Mouse (Mus musculus) heart, embryonic 11.5 days (tissue): ENCODE results near the gene Lama4. TPM values are rescaled to one million over a fixed set of nuclear protein-coding genes. Genes with fewer than 3 reads are reported as not detected.

Experiments
- ATAC-seq: fragments of 200-750 bp; cut with Nextera tagmentation; replicated peaks from 2 replicates; pipeline ENCODE4 v1.8.0; 2017; ENCODE audit warnings: moderate library complexity; ENCODE audit not compliant: insufficient number of reproducible peaks, low FRiP score, low TSS enrichment
- H3K27ac ChIP-seq: fragments of 300-500 bp; sonication (generic); 2 replicates; pipeline ENCODE4 v1.5.1; 2014; ENCODE audit warnings: mild to moderate bottlenecking, low read depth, low read length
- H3K27me3 ChIP-seq: fragments of 300-500 bp; sonication (generic); 2 replicates; pipeline ENCODE4 v1.6.1; 2014; ENCODE audit warnings: mild to moderate bottlenecking, low read length, mixed read lengths; ENCODE audit not compliant: control insufficient read depth, insufficient read depth
- H3K36me3 ChIP-seq: fragments of 300-500 bp; sonication (generic); 2 replicates; pipeline ENCODE4 v1.6.1; 2014; ENCODE audit warnings: mild to moderate bottlenecking, low read length, moderate library complexity, mixed read lengths; ENCODE audit not compliant: control insufficient read depth, insufficient read depth
- H3K4me1 ChIP-seq: fragments of 300-500 bp; sonication (generic); 2 replicates; pipeline ENCODE4 v1.6.1; 2014; ENCODE audit warnings: low read length; ENCODE audit not compliant: control insufficient read depth, insufficient read depth
- H3K4me2 ChIP-seq: fragments of 300-500 bp; sonication (generic); 2 replicates; pipeline ENCODE4 v1.6.1; 2014; ENCODE audit warnings: mild to moderate bottlenecking, moderate library complexity
- H3K4me3 ChIP-seq: fragments of 300-500 bp; sonication (generic); 2 replicates; pipeline ENCODE4 v1.5.1; 2014; ENCODE audit warnings: low read depth, low read length
- H3K9ac ChIP-seq: fragments of 300-500 bp; sonication (generic); 2 replicates; pipeline ENCODE4 v1.6.1; 2014; ENCODE audit warnings: mild to moderate bottlenecking, low read depth, low read length, moderate library complexity
- H3K9me3 ChIP-seq: fragments of 300-500 bp; sonication (generic); replicated peaks from 2 replicates; pipeline ENCODE4 v1.6.1; 2016; ENCODE audit warnings: low read length; ENCODE audit not compliant: control insufficient read depth
- WGBS: fragments of 180-500 bp; shearing (Covaris S2); extraction: QIAGEN DNeasy Blood & Tissue Kit; methylation state at CpG from one replicate; pipeline ENCODE4 v1.1.7; 2014; ENCODE audit not compliant: insufficient replicate concordance; 5-methylcytosine and 5-hydroxymethylcytosine counted together
- polyA plus RNA-seq: library from polyadenylated mRNA; unstranded; fragments of >200 nt; fragmentation: Nextera tagmentation; extraction: Ambion mirVana; gene quantifications from 2 replicates; pipeline ENCODE4 v1.2.1, GENCODE M21; 2014

Lama4 gene
- polyA plus RNA-seq, 1 experiment from 2014 or later = 91.8 TPM

- Histone ChIP-seq H3K9ac (no peak overlapping the region), H3K4me3 (no peak overlapping the region), H3K4me2 (no peak overlapping the region), H3K4me1 (peaks cover 4% of the 10 kb centered on the region; the same call in 1 of the 2 replicates), H3K27me3 (no peaks in the 10 kb centered on the region), H3K27ac (no peak overlapping the region), H3K36me3 (peaks cover 7% of the 10 kb centered on the region; the same call in 1 of the 2 replicates), H3K9me3 (no peaks in the 10 kb centered on the region)
- no peak for ATAC-seq
These were observed 38.2 kb downstream of the Lama4 start for GRCm38 (mm10) chr10:39003520-39003919.

GRCm38 (mm10) chr10:39005494-39005893, 40.2 kb downstream of the Lama4 start:
- Histone ChIP-seq H3K9me3 (no peaks in the 10 kb centered on the region), H3K36me3 (peaks cover 7% of the 10 kb centered on the region; the same call in 1 of the 2 replicates), H3K4me2 (no peak overlapping the region), H3K4me3 (no peak overlapping the region), H3K27me3 (no peaks in the 10 kb centered on the region), H3K9ac (no peak overlapping the region), H3K4me1 (no peaks in the 10 kb centered on the region), H3K27ac (no peak overlapping the region)
- no peak for ATAC-seq
- 81% methylated on average over 8 of the region's 8 CpGs for WGBS

GRCm38 (mm10) chr10:39006433-39007105, 41.3 kb downstream of the Lama4 start:
- no peak overlapping the region for H3K4me2 ChIP-seq
- no peak overlapping the region for H3K4me3 ChIP-seq
- H3K4me1 ChIP-seq = no peaks in the 10 kb centered on the region
- peaks cover 11% of the 10 kb centered on the region for H3K36me3 ChIP-seq
- H3K27me3 ChIP-seq = no peaks in the 10 kb centered on the region
- H3K9ac ChIP-seq = no peak overlapping the region
- no peak for ATAC-seq
- no peak overlapping the region for H3K27ac ChIP-seq
- H3K9me3 ChIP-seq = no peaks in the 10 kb centered on the region
- WGBS = 81% methylated on average over 4 of the region's 4 CpGs

- 68% methylated on average over 2 of the region's 2 CpGs for WGBS
- peaks cover 14% of the 10 kb centered on the region for H3K36me3 ChIP-seq
These were observed 49.5 kb downstream of the Lama4 start for GRCm38 (mm10) chr10:39014836-39015235.

GRCm38 (mm10) chr10:39017986-39018385, 52.7 kb downstream of the Lama4 start:
- Histone ChIP-seq H3K4me3 (no peak overlapping the region), H3K27ac (no peak overlapping the region), H3K4me1 (no peaks in the 10 kb centered on the region), H3K36me3 (peaks cover 8% of the 10 kb centered on the region), H3K9ac (no peak overlapping the region), H3K27me3 (no peaks in the 10 kb centered on the region), H3K9me3 (no peaks in the 10 kb centered on the region), H3K4me2 (no peak overlapping the region)
- 77% methylated on average over 4 of the region's 4 CpGs for WGBS
- ATAC-seq = no peak

More at GRCm38 (mm10) chr10:39014836-39015235, 49.5 kb downstream of the Lama4 start:
- Histone ChIP-seq H3K9ac (no peak overlapping the region), H3K4me2 (no peak overlapping the region), H3K4me3 (no peak overlapping the region), H3K27ac (no peak overlapping the region), H3K9me3 (no peaks in the 10 kb centered on the region), H3K4me1 (no peaks in the 10 kb centered on the region), H3K27me3 (no peaks in the 10 kb centered on the region)
- ATAC-seq = no peak

- 91% methylated on average over 1 of the region's 1 CpGs for WGBS
- H3K36me3 ChIP-seq = peaks cover 8% of the 10 kb centered on the region
These were observed 53.3 kb downstream of the Lama4 start for GRCm38 (mm10) chr10:39018635-39019034.

GRCm38 (mm10) chr10:39023618-39024256, 58.4 kb downstream of the Lama4 start:
- WGBS = 77% methylated on average over 5 of the region's 5 CpGs
- H3K36me3 ChIP-seq = peaks cover 8% of the 10 kb centered on the region; the same call in 1 of the 2 replicates

More at GRCm38 (mm10) chr10:39018635-39019034, 53.3 kb downstream of the Lama4 start:
- H3K4me2 ChIP-seq = no peak overlapping the region
- H3K4me3 ChIP-seq = no peak overlapping the region
- H3K27me3 ChIP-seq = no peaks in the 10 kb centered on the region
- no peaks in the 10 kb centered on the region for H3K9me3 ChIP-seq
- H3K27ac ChIP-seq = no peak overlapping the region
- no peak overlapping the region for H3K9ac ChIP-seq
- ATAC-seq = no peak
- no peaks in the 10 kb centered on the region for H3K4me1 ChIP-seq

GRCm38 (mm10) chr10:39026529-39026928, 61.2 kb downstream of the Lama4 start:
- WGBS = 83% methylated on average over 8 of the region's 8 CpGs
- ATAC-seq = no peak
- Histone ChIP-seq H3K36me3 (peaks cover 9% of the 10 kb centered on the region; the same call in 1 of the 2 replicates), H3K27ac (no peak overlapping the region), H3K4me3 (no peak overlapping the region), H3K9me3 (no peaks in the 10 kb centered on the region), H3K9ac (no peak overlapping the region), H3K4me1 (no peaks in the 10 kb centered on the region), H3K4me2 (no peak overlapping the region), H3K27me3 (no peaks in the 10 kb centered on the region)

More at GRCm38 (mm10) chr10:39023618-39024256, 58.4 kb downstream of the Lama4 start:
- Histone ChIP-seq H3K4me3 (no peak overlapping the region), H3K27me3 (no peaks in the 10 kb centered on the region), H3K4me2 (no peak overlapping the region), H3K4me1 (no peaks in the 10 kb centered on the region), H3K9ac (no peak overlapping the region), H3K27ac (no peak overlapping the region), H3K9me3 (no peaks in the 10 kb centered on the region)
- no peak for ATAC-seq
